8 mouse cellular contexts compared by ENCODE assay signal in the genomic region with DNA sequence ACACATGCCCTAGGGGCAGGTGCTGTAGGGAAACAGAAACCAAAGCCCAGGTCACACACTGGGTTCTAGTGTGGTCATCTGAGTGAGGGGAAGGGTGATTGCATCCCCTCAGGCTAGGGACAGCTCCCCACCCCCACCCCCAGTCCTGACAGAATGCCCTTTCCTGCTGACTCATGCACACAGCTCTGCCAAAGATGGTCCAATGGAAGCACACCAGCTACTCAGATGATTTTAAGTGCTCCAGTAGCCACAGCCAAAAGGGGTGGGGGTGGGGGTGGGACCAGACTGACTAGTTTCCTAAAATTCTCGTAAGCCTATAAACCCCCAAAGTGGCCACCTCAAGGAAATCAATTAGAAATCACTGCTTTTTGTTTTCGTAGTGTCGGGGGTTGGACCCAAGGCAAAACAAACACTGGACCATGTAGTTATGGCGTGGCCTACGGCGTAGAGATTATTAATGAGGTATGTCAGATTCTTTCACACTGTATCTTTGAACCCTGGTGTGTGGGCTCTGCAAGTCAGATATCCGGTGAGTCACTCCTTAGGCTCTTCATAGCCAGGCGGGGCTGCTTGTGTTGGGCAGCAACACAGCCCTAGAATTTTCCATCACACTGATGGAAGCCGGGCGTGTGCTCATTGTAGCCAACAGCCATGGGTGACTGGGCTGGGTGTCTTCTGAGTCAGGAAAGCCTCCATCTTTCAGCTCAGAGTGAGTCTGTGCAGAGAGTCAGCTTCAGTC. TPM values are rescaled to one million over a fixed set of nuclear protein-coding genes. Genes with fewer than 3 reads are reported as not detected.
DNase-seq lines count a peak whose midpoint lies in the region; ATAC-seq and TF ChIP-seq lines count a peak whose summit lies in the region.

No protein-coding gene starts in this region.

- DNase-seq in adrenal gland, postnatal 36 days, result peak; percentile 52 to 56
- DNase-seq in adrenal gland, postnatal 25 days, result no peak
- DNase-seq in heart, adult 2 months, result peak in 1 of 2 experiments; percentile 74
- DNase-seq in spleen, adult 18-20 months, result no peak
- no peak for DNase-seq in T-cell, adult 2 months (ENCODE audit: low spot score)

- no peaks in the 10 kb centered on the region for H3K27me3 ChIP-seq in heart, adult 2 months (ENCODE audit: control insufficient read depth, insufficient read depth, low read length)
- H3K27me3 ChIP-seq in kidney, embryonic 16.5 days (ENCODE audit: insufficient read depth, low read length), result no peaks in the 10 kb centered on the region
- H3K27me3 ChIP-seq in midbrain, embryonic 13.5 days, result no peaks in the 10 kb centered on the region

- H3K4me1 ChIP-seq in bone marrow macrophage, adult 2 months (ENCODE audit: control insufficient read depth, insufficient read depth, low read length), result peaks cover 71% of the 10 kb centered on the region
- H3K4me1 ChIP-seq in heart, adult 2 months (ENCODE audit: control insufficient read depth, insufficient read depth, low read length), result peaks cover 37% of the 10 kb centered on the region
- peaks cover 40% of the 10 kb centered on the region for H3K4me1 ChIP-seq in kidney, embryonic 16.5 days (ENCODE audit: insufficient read depth, low read length)
- H3K4me1 ChIP-seq in midbrain, embryonic 13.5 days (replicated peaks), result peaks cover 54% of the 10 kb centered on the region

- 27% methylated on average over 10 of the region's 10 CpGs for WGBS in heart, adult 2 months
- WGBS in kidney, embryonic 16.5 days, result 20% methylated on average over 10 of the region's 10 CpGs
- 72% methylated on average over 10 of the region's 10 CpGs for WGBS in midbrain, embryonic 13.5 days

- no peaks in the 10 kb centered on the region for H3K79me2 ChIP-seq in heart, adult 2 months (replicated peaks; ENCODE audit: control insufficient read depth, insufficient read depth, low read length)

- peak overlapping the region; percentile 19; the same call in 1 of the 2 replicates for H3K4me2 ChIP-seq in kidney, embryonic 16.5 days (replicated peaks; ENCODE audit: low read depth, low read length)
- H3K4me2 ChIP-seq in midbrain, embryonic 13.5 days (replicated peaks), result peak overlapping the region; percentile 34

- peak overlapping the region; percentile 48 for H3K27ac ChIP-seq in bone marrow macrophage, adult 2 months (ENCODE audit: insufficient read depth, low read depth, low read length)
- peak overlapping the region; percentile 69 for H3K27ac ChIP-seq in heart, adult 2 months
- peak overlapping the region; percentile 54 for H3K27ac ChIP-seq in kidney, embryonic 16.5 days (ENCODE audit: low read length)
- peak overlapping the region; percentile 98 for H3K27ac ChIP-seq in midbrain, embryonic 13.5 days

- no peak overlapping the region for H3K4me3 ChIP-seq in bone marrow macrophage, adult 2 months (ENCODE audit: insufficient read depth, low read length)
- no peak overlapping the region for H3K4me3 ChIP-seq in heart, adult 2 months
- no peak overlapping the region for H3K4me3 ChIP-seq in kidney, embryonic 16.5 days (ENCODE audit: low read length)
- no peak overlapping the region for H3K4me3 ChIP-seq in midbrain, embryonic 13.5 days (replicated peaks)

- peaks cover 5% of the 10 kb centered on the region; the same call in 1 of the 2 replicates for H3K36me3 ChIP-seq in heart, adult 2 months (ENCODE audit: control insufficient read depth, insufficient read depth, low read length)
- H3K36me3 ChIP-seq in kidney, embryonic 16.5 days (ENCODE audit: insufficient read depth, low read length), result no peaks in the 10 kb centered on the region
- H3K36me3 ChIP-seq in midbrain, embryonic 13.5 days, result no peaks in the 10 kb centered on the region

- ATAC-seq in kidney, embryonic 16.5 days (ENCODE audit: low FRiP score, low TSS enrichment), result peak; percentile 47; the same call in 1 of the 2 replicates
- ATAC-seq in midbrain, embryonic 13.5 days, result peak; percentile 1; the same call in 1 of the 2 replicates

- peak; percentile 76; the same call in 1 of the 2 replicates for TF ChIP-seq EP300 in heart, adult 2 months (IDR thresholded peaks at IDR 0.05; ENCODE audit: insufficient read depth, low read depth, low read length)

- TF ChIP-seq CTCF in bone marrow macrophage, adult 2 months (IDR thresholded peaks at IDR 0.05; ENCODE audit: low read depth, low read length), result no peak
- TF ChIP-seq CTCF in heart, adult 2 months (IDR thresholded peaks at IDR 0.05), result no peak

- H3K9ac ChIP-seq in heart, adult 2 months (ENCODE audit: low read depth, low read length), result no peak overlapping the region
- no peak overlapping the region for H3K9ac ChIP-seq in kidney, embryonic 16.5 days (replicated peaks; ENCODE audit: low read length)
- H3K9ac ChIP-seq in midbrain, embryonic 13.5 days (replicated peaks), result no peak overlapping the region

- no peak for TF ChIP-seq POLR2A in bone marrow macrophage, adult 2 months (IDR thresholded peaks at IDR 0.05; ENCODE audit: borderline replicate concordance, low read depth, low read length)
- 0 out of 2 replicates have a peak, but pooled peaks have one; percentile 21 for TF ChIP-seq POLR2A in heart, adult 2 months (IDR thresholded peaks at IDR 0.05; ENCODE audit: insufficient read depth, low read depth, low read length)

- no peaks in the 10 kb centered on the region for H3K9me3 ChIP-seq in kidney, embryonic 16.5 days (ENCODE audit: low read length)
- H3K9me3 ChIP-seq in midbrain, embryonic 13.5 days, result no peaks in the 10 kb centered on the region

- intact Hi-C loops in heart, adult 2 months (cut with DNase I), result no loop called here

RNA-seq across cellular contexts. Expression of a gene that starts 54.3 kb away (rescaled TPM):
- total RNA-seq in adrenal gland, postnatal 36 days (2021), result 100 to 1,000 TPM in 1 of 2 experiments, 10 to 100 TPM in 1; 89.7 to 114 TPM
- total RNA-seq in adrenal gland, postnatal 25 days (2021), result 81.3 and 82.6 TPM in 2 replicates
- 163 and 167 TPM in 2 replicates for polyA plus RNA-seq in bone marrow macrophage, adult 2 months (2012; ENCODE audit: insufficient read depth, insufficient read length, missing spikeins)
- total RNA-seq in heart, adult 2 months (2021), result 100 to 1,000 TPM in 1 of 2 experiments, 10 to 100 TPM in 1; 56.3 to 132 TPM
- 33.8 and 37.3 TPM in 2 replicates for polyA plus RNA-seq in heart, adult 2 months (2012; rRNA removed)
- polyA plus RNA-seq in kidney, embryonic 16.5 days (2015; fragmentation: Nextera tagmentation; extraction: Ambion mirVana), result 11.5 and 12.1 TPM in 2 replicates
- 8.3 and 9.2 TPM in 2 replicates for polyA plus RNA-seq in midbrain, embryonic 13.5 days (2015; fragmentation: Nextera tagmentation; extraction: Ambion mirVana)

Comparison
In these comparisons a context has a peak if more than half of its experiments do, and no peak if none do; other contexts are left out.
1. DNase-seq: peak in adrenal gland, postnatal 36 days (2 of 2); none in adrenal gland, postnatal 25 days (single experiment), spleen, adult 18-20 months (0 of 2) and T-cell, adult 2 months (single experiment).
2. H3K27ac ChIP-seq: peak in every context shown above with its lines; median percentile 98 in midbrain, embryonic 13.5 days; 69 in heart, adult 2 months; 54 in kidney, embryonic 16.5 days; 48 in bone marrow macrophage, adult 2 months.